Mouse (Mus musculus): ENCODE data around the gene Nfic.

DNA sequence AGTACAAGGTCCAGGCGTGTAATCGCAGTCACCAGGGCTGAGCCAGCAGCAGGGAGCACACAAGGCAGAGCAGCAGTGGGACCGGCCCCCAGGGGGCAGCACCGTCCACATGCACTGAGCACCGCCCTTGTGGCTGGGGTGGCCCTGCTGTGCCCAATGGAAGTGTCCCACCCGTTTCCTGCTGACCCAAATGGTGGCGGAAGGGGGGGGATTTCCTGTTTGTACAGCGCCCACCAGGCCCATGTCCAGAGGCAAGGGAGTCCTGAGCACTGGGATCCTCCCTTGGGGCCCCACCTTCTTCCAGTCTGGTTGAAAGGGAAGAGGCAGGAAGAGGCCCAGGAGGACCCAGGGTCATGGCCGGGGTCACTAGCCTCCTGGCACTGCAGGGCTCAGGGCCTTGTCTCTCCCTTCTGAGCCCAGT lies 46.6 kb downstream of the Nfic start:
- TF ChIP-seq CTCF (IDR thresholded peaks at IDR 0.05; ENCODE audit: low read depth) (peak; percentile 98), EP300 (IDR thresholded peaks at IDR 0.05; ENCODE audit: low read depth) (peak; percentile 20; the same call in 1 of the 2 replicates)

All from liver, postnatal 0 days (tissue).